Mouse (Mus musculus) forebrain, embryonic 14.5 days (tissue): ENCODE results near the gene Fam174b. TPM values are rescaled to one million over a fixed set of nuclear protein-coding genes. Genes with fewer than 3 reads are reported as not detected.

Experiments
- ATAC-seq: fragments of 200-750 bp; cut with Nextera tagmentation; 2 replicates; pipeline ENCODE4 v1.8.0; 2017; ENCODE audit warnings: mild to moderate bottlenecking, moderate library complexity
- DNase-seq: peaks from one replicate; pipeline ENCODE4 v3.0.0-alpha.2; 2015; ENCODE audit warnings: low spot score
- H3K27ac ChIP-seq: fragments of 300-500 bp; sonication (generic); 2 replicates; pipeline ENCODE4 v1.5.1; 2014; ENCODE audit warnings: low read depth, mild to moderate bottlenecking, control low read depth, low read length, moderate library complexity
- H3K27me3 ChIP-seq: fragments of 300-500 bp; sonication (generic); replicated peaks from 2 replicates; pipeline ENCODE4 v1.6.1; 2014; ENCODE audit warnings: low read length, control low read depth, mixed read lengths; ENCODE audit not compliant: control insufficient read depth, insufficient read depth
- H3K36me3 ChIP-seq: fragments of 300-500 bp; sonication (generic); 2 replicates; pipeline ENCODE4 v1.6.1; 2014; ENCODE audit warnings: low read length, control low read depth; ENCODE audit not compliant: control insufficient read depth, insufficient read depth
- H3K4me1 ChIP-seq: fragments of 300-500 bp; sonication (generic); 2 replicates; pipeline ENCODE4 v1.6.1; 2014; ENCODE audit warnings: antibody characterized with exemption, low read length, control low read depth; ENCODE audit not compliant: control insufficient read depth, insufficient read depth
- H3K4me2 ChIP-seq: fragments of 300-500 bp; sonication (generic); 2 replicates; pipeline ENCODE4 v1.6.1; 2014; ENCODE audit warnings: mild to moderate bottlenecking, control low read depth, low read length
- H3K4me3 ChIP-seq: fragments of 300-500 bp; sonication (generic); 2 replicates; pipeline ENCODE4 v1.5.1; 2014; ENCODE audit warnings: low read depth, low read length, control low read depth
- H3K9ac ChIP-seq: fragments of 300-500 bp; sonication (generic); 2 replicates; pipeline ENCODE4 v1.6.1; 2014; ENCODE audit warnings: mild to moderate bottlenecking, low read length, control low read depth, moderate library complexity
- H3K9me3 ChIP-seq: fragments of 300-500 bp; sonication (generic); replicated peaks from 2 replicates; pipeline ENCODE4 v1.6.1; 2016; ENCODE audit warnings: low read length, control low read depth, mixed read lengths; ENCODE audit not compliant: control insufficient read depth
- WGBS: fragments of 180-500 bp; shearing (Covaris S2); extraction: QIAGEN DNeasy Blood & Tissue Kit; methylation state at CpG from one replicate; pipeline ENCODE4 v1.1.7; 2014; 5-methylcytosine and 5-hydroxymethylcytosine counted together
- polyA plus RNA-seq: library from polyadenylated mRNA; unstranded; fragments of >200 nt; fragmentation: Nextera tagmentation; extraction: Ambion mirVana; gene quantifications from 2 replicates; pipeline ENCODE4 v1.2.1, GENCODE M21; 2014

Fam174b gene
- polyA plus RNA-seq, 1 experiment from 2014 or later: 13.2 TPM

- Histone ChIP-seq H3K9me3 (no peaks in the 10 kb centered on the region), H3K36me3 (no peaks in the 10 kb centered on the region), H3K4me1 (no peaks in the 10 kb centered on the region), H3K27ac (no peak overlapping the region), H3K9ac (no peak overlapping the region), H3K27me3 (no peaks in the 10 kb centered on the region), H3K4me2 (no peak overlapping the region), H3K4me3 (no peak overlapping the region)
- ATAC-seq (no peak), DNase-seq (no peak)
- 94% methylated on average over 4 of the region's 4 CpGs for WGBS
Measured at GRCm38 (mm10) chr7:73785815-73786214, 45.7 kb downstream of the Fam174b start.

GRCm38 (mm10) chr7:73787513-73787912, 47.4 kb downstream of the Fam174b start:
- no peak overlapping the region for H3K27ac ChIP-seq
- ATAC-seq (no peak), DNase-seq (no peak)
- no peaks in the 10 kb centered on the region for H3K27me3 ChIP-seq
- H3K9ac ChIP-seq: no peak overlapping the region
- WGBS: 82% methylated on average over 8 of the region's 8 CpGs
- no peaks in the 10 kb centered on the region for H3K36me3 ChIP-seq
- no peaks in the 10 kb centered on the region for H3K9me3 ChIP-seq
- H3K4me3 ChIP-seq: no peak overlapping the region
- H3K4me2 ChIP-seq: no peak overlapping the region
- H3K4me1 ChIP-seq: no peaks in the 10 kb centered on the region

GRCm38 (mm10) chr7:73791096-73791495, 51.0 kb downstream of the Fam174b start:
- 67% methylated on average over 8 of the region's 8 CpGs for WGBS

GRCm38 (mm10) chr7:73792155-73792554, 52.1 kb downstream of the Fam174b start:
- 92% methylated on average over 4 of the region's 4 CpGs for WGBS
- DNase-seq: no peak
- Histone ChIP-seq H3K4me1 (no peaks in the 10 kb centered on the region), H3K27me3 (no peaks in the 10 kb centered on the region), H3K4me3 (no peak overlapping the region), H3K36me3 (no peaks in the 10 kb centered on the region), H3K9me3 (no peaks in the 10 kb centered on the region), H3K9ac (no peak overlapping the region), H3K4me2 (no peak overlapping the region), H3K27ac (no peak overlapping the region)
- no peak for ATAC-seq

More at GRCm38 (mm10) chr7:73791096-73791495, 51.0 kb downstream of the Fam174b start:
- Histone ChIP-seq H3K4me1 (no peaks in the 10 kb centered on the region), H3K36me3 (no peaks in the 10 kb centered on the region), H3K4me3 (no peak overlapping the region), H3K9ac (no peak overlapping the region), H3K4me2 (no peak overlapping the region), H3K9me3 (no peaks in the 10 kb centered on the region), H3K27me3 (no peaks in the 10 kb centered on the region), H3K27ac (no peak overlapping the region)
- ATAC-seq (no peak), DNase-seq (peak; percentile 20)

GRCm38 (mm10) chr7:73792641-73793040, 52.5 kb downstream of the Fam174b start:
- ATAC-seq (no peak), DNase-seq (no peak)
- no peak overlapping the region for H3K4me2 ChIP-seq
- H3K36me3 ChIP-seq: no peaks in the 10 kb centered on the region
- H3K4me1 ChIP-seq: no peaks in the 10 kb centered on the region
- no peak overlapping the region for H3K4me3 ChIP-seq
- no peak overlapping the region for H3K27ac ChIP-seq
- WGBS: 75% methylated on average over 3 of the region's 3 CpGs
- no peak overlapping the region for H3K9ac ChIP-seq
- no peaks in the 10 kb centered on the region for H3K9me3 ChIP-seq
- no peaks in the 10 kb centered on the region for H3K27me3 ChIP-seq

- Histone ChIP-seq H3K4me3 (no peak overlapping the region), H3K4me2 (no peak overlapping the region), H3K36me3 (no peaks in the 10 kb centered on the region), H3K27ac (no peak overlapping the region), H3K9ac (no peak overlapping the region), H3K9me3 (no peaks in the 10 kb centered on the region), H3K4me1 (no peaks in the 10 kb centered on the region), H3K27me3 (no peaks in the 10 kb centered on the region)
- no peak for DNase-seq
- WGBS: 70% methylated on average over 2 of the region's 2 CpGs
- no peak for ATAC-seq
Measured at GRCm38 (mm10) chr7:73809261-73809660, 69.2 kb downstream of the Fam174b start.

- DNase-seq: no peak
- 92% methylated on average over 7 of the region's 7 CpGs for WGBS
- no peak overlapping the region for H3K27ac ChIP-seq
- H3K27me3 ChIP-seq: no peaks in the 10 kb centered on the region
- H3K9ac ChIP-seq: no peak overlapping the region
- no peaks in the 10 kb centered on the region for H3K4me1 ChIP-seq
- ATAC-seq: no peak
- no peaks in the 10 kb centered on the region for H3K9me3 ChIP-seq
- H3K4me2 ChIP-seq: no peak overlapping the region
- no peaks in the 10 kb centered on the region for H3K36me3 ChIP-seq
- H3K4me3 ChIP-seq: no peak overlapping the region
Measured at GRCm38 (mm10) chr7:73811439-73811838, 71.3 kb downstream of the Fam174b start.

GRCm38 (mm10) chr7:73812176-73812575, 72.1 kb downstream of the Fam174b start:
- DNase-seq (no peak), ATAC-seq (no peak)
- Histone ChIP-seq H3K4me1 (no peaks in the 10 kb centered on the region), H3K36me3 (no peaks in the 10 kb centered on the region), H3K27me3 (no peaks in the 10 kb centered on the region), H3K9me3 (no peaks in the 10 kb centered on the region), H3K27ac (no peak overlapping the region), H3K9ac (no peak overlapping the region), H3K4me2 (no peak overlapping the region), H3K4me3 (no peak overlapping the region)
- 85% methylated on average over 6 of the region's 6 CpGs for WGBS

GRCm38 (mm10) chr7:73813887-73814286, 73.8 kb downstream of the Fam174b start:
- Histone ChIP-seq H3K4me2 (no peak overlapping the region), H3K4me1 (no peaks in the 10 kb centered on the region), H3K9me3 (no peaks in the 10 kb centered on the region), H3K27ac (no peak overlapping the region), H3K27me3 (no peaks in the 10 kb centered on the region), H3K9ac (no peak overlapping the region), H3K36me3 (no peaks in the 10 kb centered on the region), H3K4me3 (no peak overlapping the region)
- WGBS: 78% methylated on average over 4 of the region's 4 CpGs
- no peak for DNase-seq
- no peak for ATAC-seq
